Mouse (Mus musculus) embryonic facial prominence, embryonic 11.5 days (tissue): ENCODE results near the gene Arap1. TPM values are rescaled to one million over a fixed set of nuclear protein-coding genes. Genes with fewer than 3 reads are reported as not detected.
A peak's percentile ranks its signal among the peaks of the same experiment; 100 is the strongest.

ENCODE experiments used
- ATAC-seq: fragments of 200-750 bp; cut with Nextera tagmentation; replicated peaks from 2 replicates; pipeline ENCODE4 v1.8.0; 2017; ENCODE audit warnings: low read depth; ENCODE audit not compliant: insufficient number of reproducible peaks, low FRiP score, low TSS enrichment
- DNase-seq: peaks from one replicate; pipeline ENCODE4 v3.0.0-alpha.2; 2015; ENCODE audit warnings: low spot score
- H3K27ac ChIP-seq: fragments of 300-500 bp; sonication (generic); replicated peaks from 2 replicates; pipeline ENCODE4 v1.5.1; 2014; ENCODE audit warnings: mild to moderate bottlenecking, low read depth, low read length, control low read depth
- H3K27me3 ChIP-seq: fragments of 300-500 bp; sonication (generic); 2 replicates; pipeline ENCODE4 v1.6.1; 2014; ENCODE audit warnings: mild to moderate bottlenecking, low read length, moderate library complexity, mixed read lengths; ENCODE audit not compliant: control insufficient read depth, insufficient read depth
- H3K36me3 ChIP-seq: fragments of 300-500 bp; sonication (generic); replicated peaks from 2 replicates; pipeline ENCODE4 v1.6.1; 2014; ENCODE audit warnings: low read depth, mild to moderate bottlenecking, low read length, moderate library complexity, mixed read lengths; ENCODE audit not compliant: control insufficient read depth, insufficient read depth
- H3K4me1 ChIP-seq: fragments of 300-500 bp; sonication (generic); 2 replicates; pipeline ENCODE4 v1.6.1; 2014; ENCODE audit warnings: low read length, mixed read lengths; ENCODE audit not compliant: control insufficient read depth, insufficient read depth
- H3K4me2 ChIP-seq: fragments of 300-500 bp; sonication (generic); 2 replicates; pipeline ENCODE4 v1.6.1; 2014; ENCODE audit warnings: low read depth, mild to moderate bottlenecking, control low read depth, low read length, moderate library complexity
- H3K4me3 ChIP-seq: fragments of 300-500 bp; sonication (generic); 2 replicates; pipeline ENCODE4 v1.5.1; 2014; ENCODE audit warnings: low read depth, low read length, control low read depth
- H3K9ac ChIP-seq: fragments of 300-500 bp; sonication (generic); replicated peaks from 2 replicates; pipeline ENCODE4 v1.6.1; 2014; ENCODE audit warnings: mild to moderate bottlenecking, control low read depth, low read length
- H3K9me3 ChIP-seq: fragments of 300-500 bp; sonication (generic); replicated peaks from 2 replicates; pipeline ENCODE4 v1.6.1; 2016; ENCODE audit warnings: mild to moderate bottlenecking, low read length, inconsistent platforms, mixed read lengths; ENCODE audit not compliant: control insufficient read depth
- WGBS: fragments of 180-500 bp; shearing (Covaris S2); extraction: QIAGEN DNeasy Blood & Tissue Kit; methylation state at CpG from one replicate; pipeline ENCODE4 v1.1.7; 2014; 5-methylcytosine and 5-hydroxymethylcytosine counted together
- polyA plus RNA-seq: library from polyadenylated mRNA; unstranded; fragments of >200 nt; fragmentation: Nextera tagmentation; extraction: Ambion mirVana; gene quantifications from 2 replicates; pipeline ENCODE4 v1.2.1, GENCODE M21; 2014

The Arap1 gene
- polyA plus RNA-seq, 1 experiment from 2014 or later, result 13.5 TPM

- no peak overlapping the region for H3K4me2 ChIP-seq
- peak; percentile 83 for DNase-seq
- H3K36me3 ChIP-seq, result no peaks in the 10 kb centered on the region
- H3K9ac ChIP-seq, result no peak overlapping the region
- no peaks in the 10 kb centered on the region for H3K9me3 ChIP-seq
- ATAC-seq, result no peak
- H3K27ac ChIP-seq, result no peak overlapping the region
- H3K27me3 ChIP-seq, result no peaks in the 10 kb centered on the region; the same call in 1 of the 2 replicates
- 18% methylated on average over 1 of the region's 1 CpGs for WGBS
- H3K4me3 ChIP-seq, result no peak overlapping the region
- H3K4me1 ChIP-seq, result no peaks in the 10 kb centered on the region
Observed at GRCm38 (mm10) chr7:101437876-101438275, 90.0 kb downstream of the Arap1 start.

- WGBS, result 55% methylated on average over 10 of the region's 10 CpGs
- no peak for ATAC-seq
- H3K4me1 ChIP-seq, result no peaks in the 10 kb centered on the region
- H3K9ac ChIP-seq, result no peak overlapping the region
- no peaks in the 10 kb centered on the region for H3K9me3 ChIP-seq
- no peaks in the 10 kb centered on the region for H3K27me3 ChIP-seq
- H3K27ac ChIP-seq, result no peak overlapping the region
- H3K4me2 ChIP-seq, result no peak overlapping the region
- no peak for DNase-seq
- H3K36me3 ChIP-seq, result no peaks in the 10 kb centered on the region
- no peak overlapping the region for H3K4me3 ChIP-seq
Observed at GRCm38 (mm10) chr7:101443093-101443492, 95.2 kb downstream of the Arap1 start.

- Histone ChIP-seq H3K9ac (no peak overlapping the region), H3K27ac (no peak overlapping the region), H3K36me3 (no peaks in the 10 kb centered on the region), H3K9me3 (no peaks in the 10 kb centered on the region), H3K4me2 (no peak overlapping the region), H3K4me1 (no peaks in the 10 kb centered on the region), H3K4me3 (no peak overlapping the region), H3K27me3 (no peaks in the 10 kb centered on the region)
- 71% methylated on average over 4 of the region's 4 CpGs for WGBS
- ATAC-seq, result no peak
- no peak for DNase-seq
Observed at GRCm38 (mm10) chr7:101444211-101444610, 96.3 kb downstream of the Arap1 start.

GRCm38 (mm10) chr7:101449855-101450254 lies 102.0 kb downstream of the Arap1 start:
- no peak for ATAC-seq
- no peaks in the 10 kb centered on the region for H3K9me3 ChIP-seq
- no peak overlapping the region for H3K4me3 ChIP-seq
- no peak overlapping the region for H3K27ac ChIP-seq
- 45% methylated on average over 3 of the region's 3 CpGs for WGBS
- no peak for DNase-seq
- H3K36me3 ChIP-seq, result no peaks in the 10 kb centered on the region
- no peak overlapping the region for H3K9ac ChIP-seq
- peaks cover 8% of the 10 kb centered on the region for H3K27me3 ChIP-seq
- H3K4me2 ChIP-seq, result no peak overlapping the region
- H3K4me1 ChIP-seq, result no peaks in the 10 kb centered on the region

GRCm38 (mm10) chr7:101450422-101451401 lies 102.8 kb downstream of the Arap1 start:
- Histone ChIP-seq H3K36me3 (no peaks in the 10 kb centered on the region), H3K9ac (peak overlapping the region; percentile 18), H3K27ac (no peak overlapping the region), H3K4me1 (no peaks in the 10 kb centered on the region), H3K27me3 (peaks cover 8% of the 10 kb centered on the region), H3K9me3 (no peaks in the 10 kb centered on the region), H3K4me3 (peak overlapping the region; percentile 35), H3K4me2 (peak overlapping the region; percentile 96)
- WGBS, result under 1% methylated on average over 68 of the region's 68 CpGs
- ATAC-seq, result peak; percentile 72
- DNase-seq, result peak; percentile 88

- Histone ChIP-seq H3K4me1 (no peaks in the 10 kb centered on the region), H3K27ac (no peak overlapping the region), H3K9ac (no peak overlapping the region), H3K36me3 (no peaks in the 10 kb centered on the region), H3K4me2 (no peak overlapping the region), H3K27me3 (peaks cover 8% of the 10 kb centered on the region), H3K9me3 (no peaks in the 10 kb centered on the region), H3K4me3 (no peak overlapping the region)
- ATAC-seq (no peak), DNase-seq (no peak)
- WGBS, result 86% methylated on average over 3 of the region's 3 CpGs
Observed at GRCm38 (mm10) chr7:101452669-101453068, 104.8 kb downstream of the Arap1 start.

GRCm38 (mm10) chr7:101453296-101453695 lies 105.4 kb downstream of the Arap1 start:
- 86% methylated on average over 3 of the region's 3 CpGs for WGBS
- Histone ChIP-seq H3K27ac (no peak overlapping the region), H3K27me3 (peaks cover 8% of the 10 kb centered on the region), H3K4me1 (no peaks in the 10 kb centered on the region), H3K9ac (no peak overlapping the region), H3K4me3 (no peak overlapping the region), H3K4me2 (no peak overlapping the region), H3K9me3 (no peaks in the 10 kb centered on the region), H3K36me3 (no peaks in the 10 kb centered on the region)
- no peak for DNase-seq
- no peak for ATAC-seq

- Histone ChIP-seq H3K27ac (no peak overlapping the region), H3K9me3 (no peaks in the 10 kb centered on the region), H3K4me2 (no peak overlapping the region), H3K4me3 (no peak overlapping the region), H3K9ac (no peak overlapping the region), H3K4me1 (no peaks in the 10 kb centered on the region), H3K27me3 (peaks cover 8% of the 10 kb centered on the region), H3K36me3 (no peaks in the 10 kb centered on the region)
- ATAC-seq (no peak), DNase-seq (no peak)
- WGBS, result 17% methylated on average over 8 of the region's 8 CpGs
Observed at GRCm38 (mm10) chr7:101453725-101454124, 105.9 kb downstream of the Arap1 start.
